Mouse (Mus musculus): Measurements from ENCODE around the gene Cdk2ap1. TPM values are rescaled to one million over a fixed set of nuclear protein-coding genes. Genes with fewer than 3 reads are reported as not detected.

Cdk2ap1 gene
- polyA plus RNA-seq, 1 experiment from 2014 or later: 31.7 TPM

DNA sequence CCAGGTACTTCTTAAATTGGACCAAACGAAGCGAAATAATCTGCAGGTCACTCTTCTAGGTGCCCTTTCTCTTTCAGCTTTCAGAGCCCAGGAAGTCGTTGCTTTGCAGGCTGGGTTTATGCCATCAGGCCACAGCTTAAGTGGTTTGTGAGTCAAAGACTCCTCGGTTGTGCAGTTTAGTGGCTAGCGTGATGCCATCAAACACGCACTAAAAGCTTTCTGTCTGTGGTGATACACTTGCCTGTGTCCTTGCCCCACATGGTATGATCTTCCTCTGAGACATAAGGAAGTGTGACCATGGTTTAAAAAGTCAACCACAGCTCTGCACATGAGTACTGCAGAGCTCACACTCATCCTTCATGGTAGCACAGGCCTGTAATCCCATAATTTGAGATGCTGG is 32.8 kb downstream of the Cdk2ap1 start:
- no peak for TF ChIP-seq CTCF (IDR thresholded peaks at IDR 0.05; ENCODE audit: low read depth)
- TF ChIP-seq EP300 (IDR thresholded peaks at IDR 0.05; ENCODE audit: low read depth): no peak
- H3K4me1 ChIP-seq (ENCODE audit: insufficient read depth): peaks cover 14% of the 10 kb centered on the region
- no peaks in the 10 kb centered on the region for H3K27me3 ChIP-seq (ENCODE audit: insufficient read depth, low read length)
- no peak for ATAC-seq
- no peak overlapping the region for H3K27ac ChIP-seq (ENCODE audit: low read depth)
- no peak for DNase-seq
- H3K4me2 ChIP-seq (ENCODE audit: low read depth, low read length): no peak overlapping the region
- H3K4me3 ChIP-seq (ENCODE audit: low read depth, low read length): no peak overlapping the region
- H3K9me3 ChIP-seq (ENCODE audit: low read length): no peaks in the 10 kb centered on the region
- H3K9ac ChIP-seq (replicated peaks): no peak overlapping the region
- no peaks in the 10 kb centered on the region for H3K36me3 ChIP-seq (replicated peaks; ENCODE audit: insufficient read depth, low read length)
- WGBS (ENCODE audit: insufficient replicate concordance): 83% methylated on average over 6 of the region's 6 CpGs

DNA sequence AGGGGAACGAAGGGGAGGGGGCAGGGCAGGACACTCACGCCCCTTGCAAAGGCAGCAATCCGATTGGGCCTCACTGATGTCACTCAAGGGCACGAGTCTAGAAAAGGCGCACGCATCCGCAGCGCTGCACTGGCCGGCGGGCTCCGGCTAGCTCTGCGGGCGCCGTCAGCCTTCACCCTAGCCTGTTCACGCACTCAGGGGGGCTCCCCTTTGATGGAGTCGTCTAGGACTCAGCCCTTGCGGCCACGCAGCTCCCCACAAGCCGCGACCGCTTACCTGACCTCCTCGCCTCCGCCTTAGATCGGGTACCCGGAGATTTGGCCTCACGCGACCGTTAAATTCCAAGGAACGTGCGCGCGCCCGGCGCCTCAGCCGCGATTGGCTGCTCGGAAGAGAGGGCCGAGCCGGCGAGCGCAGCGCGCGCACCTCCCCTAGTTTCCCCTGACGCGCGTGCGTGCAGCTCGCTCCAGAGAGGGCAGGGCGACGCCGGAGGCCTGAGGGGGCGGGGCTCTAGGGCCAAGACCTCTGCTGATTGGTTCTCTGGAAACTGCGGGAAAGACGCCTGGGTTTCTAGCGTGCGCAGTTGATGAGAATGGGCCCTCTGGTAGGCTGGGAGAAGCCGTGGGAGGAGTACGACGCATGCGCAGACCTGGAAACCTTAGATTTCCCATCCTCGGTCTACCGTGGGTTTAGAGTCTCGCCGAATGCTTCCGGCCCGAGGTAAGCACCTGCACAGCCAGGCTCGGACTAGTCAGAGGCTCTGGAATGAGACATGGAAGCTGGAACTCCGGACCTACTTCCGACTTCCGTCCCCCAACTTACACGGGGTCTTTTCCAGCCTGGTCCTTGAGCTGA is 35.1 kb downstream of the Cdk2ap1 start, which contains the start of the genes Mphosph9 and 2810006K23Rik:
Mphosph9 (minus strand) TSS at position 463 of the 855 bp plus-strand sequence.
2810006K23Rik (plus strand) TSS at position 580 of the 855 bp plus-strand sequence.
- under 1% methylated on average over 70 of the region's 72 CpGs for WGBS (ENCODE audit: insufficient replicate concordance)
- H3K4me3 ChIP-seq (ENCODE audit: low read depth, low read length): peak within 1 kb of the TSS; percentile 68

GRCm38 (mm10) chr5:124326829-124327228 is 36.1 kb downstream of the Cdk2ap1 start:
- Histone ChIP-seq H3K27ac (ENCODE audit: low read depth) (peak overlapping the region; percentile 96), H3K4me2 (ENCODE audit: low read depth, low read length) (peak overlapping the region; percentile 89), H3K4me3 (ENCODE audit: low read depth, low read length) (peak overlapping the region; percentile 68), H3K27me3 (ENCODE audit: insufficient read depth, low read length) (no peaks in the 10 kb centered on the region), H3K36me3 (replicated peaks; ENCODE audit: insufficient read depth, low read length) (no peaks in the 10 kb centered on the region), H3K9ac (replicated peaks) (peak overlapping the region; percentile 70), H3K4me1 (ENCODE audit: insufficient read depth) (peaks cover 14% of the 10 kb centered on the region), H3K9me3 (ENCODE audit: low read length) (no peaks in the 10 kb centered on the region)
- no peak for ATAC-seq
- DNase-seq: no peak
- no peak for TF ChIP-seq EP300 (IDR thresholded peaks at IDR 0.05; ENCODE audit: low read depth)
- no peak for TF ChIP-seq CTCF (IDR thresholded peaks at IDR 0.05; ENCODE audit: low read depth)
- WGBS (ENCODE audit: insufficient replicate concordance): 8% methylated on average over 8 of the region's 8 CpGs

More for the DNA sequence above, 35.1 kb downstream of the Cdk2ap1 start, which contains the start of the genes Mphosph9 and 2810006K23Rik:
- Histone ChIP-seq H3K4me1 (ENCODE audit: insufficient read depth) (peaks cover 14% of the 10 kb centered on the region), H3K9me3 (ENCODE audit: low read length) (no peaks in the 10 kb centered on the region), H3K4me2 (ENCODE audit: low read depth, low read length) (peak within 1 kb of the TSS; percentile 92), H3K27me3 (ENCODE audit: insufficient read depth, low read length) (no peaks in the 10 kb centered on the region), H3K9ac (replicated peaks) (peak within 1 kb of the TSS; percentile 70), H3K36me3 (replicated peaks; ENCODE audit: insufficient read depth, low read length) (no peaks in the 10 kb centered on the region), H3K27ac (ENCODE audit: low read depth) (peak within 1 kb of the TSS; percentile 96)
- peak; percentile 99 for DNase-seq
- ATAC-seq: peak; percentile 99
- peak; percentile 20; the same call in 1 of the 2 replicates for TF ChIP-seq EP300 (IDR thresholded peaks at IDR 0.05; ENCODE audit: low read depth)
- TF ChIP-seq CTCF (IDR thresholded peaks at IDR 0.05; ENCODE audit: low read depth): no peak

GRCm38 (mm10) chr5:124317648-124318047 is 45.2 kb downstream of the Cdk2ap1 start:
- 53% methylated on average over 7 of the region's 7 CpGs for WGBS (ENCODE audit: insufficient replicate concordance)
- Histone ChIP-seq H3K4me1 (ENCODE audit: insufficient read depth) (peaks cover 5% of the 10 kb centered on the region; the same call in 1 of the 2 replicates), H3K27ac (ENCODE audit: low read depth) (no peak overlapping the region), H3K27me3 (ENCODE audit: insufficient read depth, low read length) (no peaks in the 10 kb centered on the region), H3K9me3 (ENCODE audit: low read length) (no peaks in the 10 kb centered on the region; the same call in 1 of the 2 replicates), H3K9ac (replicated peaks) (no peak overlapping the region), H3K4me2 (ENCODE audit: low read depth, low read length) (no peak overlapping the region), H3K36me3 (replicated peaks; ENCODE audit: insufficient read depth, low read length) (peaks cover 22% of the 10 kb centered on the region), H3K4me3 (ENCODE audit: low read depth, low read length) (no peak overlapping the region)
- no peak for ATAC-seq
- no peak for DNase-seq
- TF ChIP-seq CTCF (IDR thresholded peaks at IDR 0.05; ENCODE audit: low read depth) (no peak), EP300 (IDR thresholded peaks at IDR 0.05; ENCODE audit: low read depth) (no peak)

GRCm38 (mm10) chr5:124315941-124316340 is 46.9 kb downstream of the Cdk2ap1 start:
- no peak overlapping the region for H3K9ac ChIP-seq (replicated peaks)
- WGBS (ENCODE audit: insufficient replicate concordance): 94% methylated on average over 11 of the region's 11 CpGs
- peaks cover 34% of the 10 kb centered on the region for H3K36me3 ChIP-seq (replicated peaks; ENCODE audit: insufficient read depth, low read length)
- H3K9me3 ChIP-seq (ENCODE audit: low read length): peaks cover 4% of the 10 kb centered on the region; the same call in 1 of the 2 replicates
- peaks cover 5% of the 10 kb centered on the region; the same call in 1 of the 2 replicates for H3K4me1 ChIP-seq (ENCODE audit: insufficient read depth)
- no peak overlapping the region for H3K4me2 ChIP-seq (ENCODE audit: low read depth, low read length)
- no peak for TF ChIP-seq EP300 (IDR thresholded peaks at IDR 0.05; ENCODE audit: low read depth)
- no peak for TF ChIP-seq CTCF (IDR thresholded peaks at IDR 0.05; ENCODE audit: low read depth)
- no peak overlapping the region for H3K4me3 ChIP-seq (ENCODE audit: low read depth, low read length)
- no peak overlapping the region for H3K27ac ChIP-seq (ENCODE audit: low read depth)
- H3K27me3 ChIP-seq (ENCODE audit: insufficient read depth, low read length): no peaks in the 10 kb centered on the region
- no peak for ATAC-seq
- DNase-seq: no peak

DNA sequence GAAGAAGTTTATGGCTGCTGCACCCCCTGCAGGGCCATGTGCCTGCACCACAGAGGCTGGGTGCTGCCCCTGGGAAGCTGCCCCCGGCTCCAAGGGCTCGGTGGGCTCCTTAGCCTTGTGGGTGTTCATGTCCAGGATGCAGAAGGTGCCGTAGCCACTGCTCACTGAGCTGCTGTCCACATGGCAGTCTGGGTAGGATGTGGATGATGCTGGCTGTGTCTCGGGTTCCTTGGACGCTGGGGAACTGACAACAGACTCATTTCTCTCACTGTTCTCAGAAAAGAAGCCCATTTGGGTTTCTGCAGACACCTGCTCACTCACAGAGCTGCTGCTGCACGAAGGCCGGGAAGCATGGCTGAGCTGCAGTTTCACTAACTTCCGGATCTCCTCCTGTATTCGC is 47.4 kb downstream of the Cdk2ap1 start:
- H3K36me3 ChIP-seq (replicated peaks; ENCODE audit: insufficient read depth, low read length): peaks cover 34% of the 10 kb centered on the region
- ATAC-seq: no peak
- WGBS (ENCODE audit: insufficient replicate concordance): 89% methylated on average over 9 of the region's 9 CpGs

More for the DNA sequence above, 47.4 kb downstream of the Cdk2ap1 start:
- DNase-seq: no peak
- no peaks in the 10 kb centered on the region for H3K27me3 ChIP-seq (ENCODE audit: insufficient read depth, low read length)
- TF ChIP-seq EP300 (IDR thresholded peaks at IDR 0.05; ENCODE audit: low read depth) (no peak), CTCF (IDR thresholded peaks at IDR 0.05; ENCODE audit: low read depth) (no peak)
- peaks cover 5% of the 10 kb centered on the region; the same call in 1 of the 2 replicates for H3K4me1 ChIP-seq (ENCODE audit: insufficient read depth)
- H3K4me3 ChIP-seq (ENCODE audit: low read depth, low read length): no peak overlapping the region
- no peak overlapping the region for H3K4me2 ChIP-seq (ENCODE audit: low read depth, low read length)
- peaks cover 4% of the 10 kb centered on the region; the same call in 1 of the 2 replicates for H3K9me3 ChIP-seq (ENCODE audit: low read length)
- no peak overlapping the region for H3K9ac ChIP-seq (replicated peaks)
- no peak overlapping the region for H3K27ac ChIP-seq (ENCODE audit: low read depth)
